Mouse (Mus musculus): ENCODE data around the gene Pccb. TPM values are rescaled to one million over a fixed set of nuclear protein-coding genes. Genes with fewer than 3 reads are reported as not detected.

Pccb gene
- polyA plus RNA-seq, 1 experiment from 2014 or later: 13.2 TPM

DNA sequence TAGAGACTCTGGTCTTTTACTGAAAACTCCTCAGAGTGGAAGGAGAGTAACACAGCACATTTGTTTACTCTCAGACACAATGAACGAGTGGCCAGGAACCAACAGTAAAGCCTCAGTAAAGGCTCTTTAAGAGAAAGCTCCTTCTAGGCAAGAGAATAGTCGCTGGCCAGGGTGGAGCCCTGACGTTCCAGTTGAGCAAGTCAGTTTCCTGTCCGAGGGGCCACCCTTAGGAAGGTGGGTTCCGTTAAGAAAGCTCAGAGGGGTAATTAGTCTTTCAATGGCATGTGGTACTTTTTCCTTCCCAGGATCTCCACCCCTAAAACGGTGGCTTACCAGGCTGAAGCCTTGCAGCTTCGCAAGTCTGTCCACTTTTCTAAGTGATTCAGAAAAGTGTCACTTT, 2.7 kb upstream of the Pccb start:
- 56% methylated on average over 7 of the region's 7 CpGs for WGBS
- no peak for DNase-seq (ENCODE audit: low spot score)
- Histone ChIP-seq H3K4me3 (no peak overlapping the region), H3K36me3 (no peaks in the 10 kb centered on the region), H3K27ac (no peak overlapping the region), H3K9me3 (no peaks in the 10 kb centered on the region), H3K4me1 (replicated peaks) (peaks cover 14% of the 10 kb centered on the region), H3K27me3 (ENCODE audit: insufficient read depth, poor library complexity, severe bottlenecking) (no peaks in the 10 kb centered on the region)

DNA sequence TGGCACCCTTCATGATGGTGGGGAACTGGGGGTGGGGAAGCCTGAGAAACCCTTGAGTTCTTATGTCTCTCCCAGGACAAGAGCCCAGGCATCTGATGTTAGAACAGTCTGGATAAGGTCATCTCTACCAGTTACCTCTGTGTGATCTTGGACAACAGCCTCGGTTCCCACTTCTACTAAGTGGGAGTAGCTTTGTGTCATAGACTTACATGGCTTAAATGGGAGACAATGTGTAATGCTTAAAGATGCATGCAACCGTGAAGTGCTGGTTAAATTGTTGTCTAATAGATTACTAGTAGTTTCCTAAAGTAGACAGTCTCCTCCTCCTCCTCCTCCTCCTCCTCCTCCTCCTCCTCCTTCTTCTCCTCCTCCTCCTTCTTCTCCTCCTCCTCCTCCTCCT, 2.2 kb upstream of the Pccb start:
- no peaks in the 10 kb centered on the region for H3K9me3 ChIP-seq
- no peaks in the 10 kb centered on the region for H3K36me3 ChIP-seq
- H3K27me3 ChIP-seq (ENCODE audit: insufficient read depth, poor library complexity, severe bottlenecking): no peaks in the 10 kb centered on the region
- H3K4me3 ChIP-seq: no peak overlapping the region
- DNase-seq (ENCODE audit: low spot score): no peak
- H3K27ac ChIP-seq: no peak overlapping the region
- WGBS: 85% methylated on average over 2 of the region's 2 CpGs
- H3K4me1 ChIP-seq (replicated peaks): peaks cover 14% of the 10 kb centered on the region

- H3K9me3 ChIP-seq: no peaks in the 10 kb centered on the region
- DNase-seq (ENCODE audit: low spot score): no peak
- H3K4me1 ChIP-seq (replicated peaks): peaks cover 14% of the 10 kb centered on the region
- no peak overlapping the region for H3K27ac ChIP-seq
- no peaks in the 10 kb centered on the region for H3K36me3 ChIP-seq
- no peaks in the 10 kb centered on the region for H3K27me3 ChIP-seq (ENCODE audit: insufficient read depth, poor library complexity, severe bottlenecking)
- WGBS: 84% methylated on average over 13 of the region's 15 CpGs
- no peak overlapping the region for H3K4me3 ChIP-seq
Measured at GRCm38 (mm10) chr9:101035836-101036596, 1.3 kb upstream of the Pccb start.

GRCm38 (mm10) chr9:101033761-101034447, 794 bp downstream of the Pccb start:
- whole genome bisulfite sequencing: 11% methylated on average over 14 of the region's 14 CpGs
- H3K4me3 ChIP-seq: peak overlapping the region; percentile 67
- H3K27me3 ChIP-seq (ENCODE audit: insufficient read depth, poor library complexity, severe bottlenecking): no peaks in the 10 kb centered on the region
- DNase-seq (ENCODE audit: low spot score): peak; percentile 9
- peak overlapping the region; percentile 97 for H3K27ac ChIP-seq
- peaks cover 14% of the 10 kb centered on the region for H3K4me1 ChIP-seq (replicated peaks)
- no peaks in the 10 kb centered on the region for H3K9me3 ChIP-seq
- peaks cover 5% of the 10 kb centered on the region; the same call in 1 of the 2 replicates for H3K36me3 ChIP-seq

DNA sequence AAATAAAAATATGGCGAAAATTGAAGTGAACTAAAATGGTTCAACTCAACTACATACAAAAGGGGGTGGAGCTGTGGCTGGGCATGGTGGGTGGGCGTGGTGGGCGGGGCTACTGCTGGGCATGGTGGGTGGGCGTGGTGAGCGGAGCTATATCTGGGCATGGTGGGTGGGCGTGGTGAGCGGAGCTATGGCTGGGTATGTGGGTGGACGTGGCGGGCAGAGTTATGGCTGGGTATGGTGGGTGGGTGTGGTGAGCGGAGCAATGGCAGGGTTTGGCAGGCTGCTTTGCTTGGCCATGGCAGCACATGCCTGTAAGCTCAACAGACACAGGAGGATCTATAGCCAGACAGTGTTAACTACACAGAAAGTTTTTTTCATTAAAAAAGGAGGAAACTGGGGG, 15.9 kb downstream of the Pccb start:
- H3K4me1 ChIP-seq (replicated peaks): no peaks in the 10 kb centered on the region
- no peak overlapping the region for H3K4me3 ChIP-seq
- WGBS: 97% methylated on average over 10 of the region's 10 CpGs
- no peak for DNase-seq (ENCODE audit: low spot score)
- peaks cover 6% of the 10 kb centered on the region for H3K9me3 ChIP-seq
- H3K27ac ChIP-seq: no peak overlapping the region
- H3K27me3 ChIP-seq (ENCODE audit: insufficient read depth, poor library complexity, severe bottlenecking): no peaks in the 10 kb centered on the region
- H3K36me3 ChIP-seq: peaks cover 36% of the 10 kb centered on the region

GRCm38 (mm10) chr9:101017734-101018516, 16.8 kb downstream of the Pccb start:
- WGBS: 79% methylated on average over 15 of the region's 15 CpGs
- Histone ChIP-seq H3K4me3 (no peak overlapping the region), H3K9me3 (peaks cover 4% of the 10 kb centered on the region; the same call in 1 of the 2 replicates), H3K4me1 (replicated peaks) (no peaks in the 10 kb centered on the region), H3K27me3 (ENCODE audit: insufficient read depth, poor library complexity, severe bottlenecking) (no peaks in the 10 kb centered on the region), H3K27ac (no peak overlapping the region), H3K36me3 (peaks cover 28% of the 10 kb centered on the region)
- DNase-seq (ENCODE audit: low spot score): no peak

DNA sequence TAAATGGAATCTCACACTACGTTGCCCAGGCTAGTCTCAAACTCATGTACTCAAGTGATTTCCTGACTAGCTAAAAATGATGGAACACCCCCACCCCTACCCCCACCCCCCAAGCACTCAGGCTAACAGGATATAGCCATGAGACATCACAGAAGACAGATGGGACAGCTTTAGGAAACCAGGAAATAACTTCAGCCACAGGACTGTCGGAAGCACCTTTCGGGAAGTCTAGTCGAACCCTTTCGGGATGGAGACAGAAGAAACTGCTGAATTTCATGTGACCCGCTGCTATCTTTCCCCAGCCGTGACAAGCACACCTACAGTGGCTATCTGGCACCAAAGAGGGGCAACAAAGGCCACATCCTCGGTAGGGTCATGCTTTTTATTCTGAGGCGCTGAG, 19.4 kb downstream of the Pccb start:
- DNase-seq (ENCODE audit: low spot score): no peak
- peaks cover 4% of the 10 kb centered on the region; the same call in 1 of the 2 replicates for H3K9me3 ChIP-seq
- H3K36me3 ChIP-seq: peaks cover 23% of the 10 kb centered on the region
- 93% methylated on average over 9 of the region's 9 CpGs for WGBS
- H3K4me1 ChIP-seq (replicated peaks): 0 out of 2 replicates have a peak, but pooled peaks cover 4% of the 10 kb centered on the region
- no peak overlapping the region for H3K27ac ChIP-seq
- no peaks in the 10 kb centered on the region for H3K27me3 ChIP-seq (ENCODE audit: insufficient read depth, poor library complexity, severe bottlenecking)
- no peak overlapping the region for H3K4me3 ChIP-seq

DNA sequence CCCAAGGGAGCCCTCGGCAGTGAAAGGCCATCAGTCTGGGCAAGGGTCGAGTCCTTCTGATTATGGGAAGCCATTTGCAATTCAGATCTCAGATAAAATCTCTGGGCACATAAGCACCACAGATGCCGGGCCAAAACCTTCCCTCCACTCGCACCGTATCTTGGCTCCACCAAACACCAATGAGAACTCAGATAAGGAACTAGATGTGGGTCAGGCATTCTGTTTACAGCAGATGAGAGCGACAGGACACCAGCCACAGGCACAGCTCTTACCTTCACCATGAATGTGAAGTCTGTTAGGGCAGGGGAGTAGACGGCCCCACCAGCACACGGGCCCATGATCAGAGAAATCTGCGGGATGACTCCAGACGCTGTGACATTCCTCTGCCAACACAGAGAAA, 22.3 kb downstream of the Pccb start:
- Histone ChIP-seq H3K27me3 (ENCODE audit: insufficient read depth, poor library complexity, severe bottlenecking) (no peaks in the 10 kb centered on the region), H3K4me3 (no peak overlapping the region), H3K27ac (no peak overlapping the region), H3K4me1 (replicated peaks) (0 out of 2 replicates have a peak, but pooled peaks cover 4% of the 10 kb centered on the region), H3K36me3 (peaks cover 19% of the 10 kb centered on the region), H3K9me3 (peaks cover 4% of the 10 kb centered on the region; the same call in 1 of the 2 replicates)
- DNase-seq (ENCODE audit: low spot score): no peak
- WGBS: 77% methylated on average over 10 of the region's 10 CpGs

DNA sequence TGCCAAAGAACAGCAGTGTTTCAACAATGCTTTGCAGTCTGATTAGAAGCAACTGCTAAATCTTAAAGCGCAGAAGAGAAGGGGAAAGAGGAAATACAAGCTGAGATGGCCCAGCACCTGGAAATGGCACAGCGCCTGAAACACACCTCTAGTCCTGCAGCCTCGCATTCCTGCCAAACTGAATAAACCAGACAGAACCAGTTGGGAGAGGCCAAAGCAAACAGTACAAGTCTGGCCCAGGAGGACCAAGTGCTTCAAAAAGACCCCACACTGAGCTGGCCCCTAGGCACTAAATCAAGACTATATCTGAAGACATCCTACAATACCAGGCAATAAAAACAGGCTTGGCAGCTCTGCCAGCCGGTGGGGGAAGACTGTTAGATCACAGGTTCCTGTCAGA, 28.8 kb downstream of the Pccb start:
- Histone ChIP-seq H3K27me3 (ENCODE audit: insufficient read depth, poor library complexity, severe bottlenecking) (no peaks in the 10 kb centered on the region), H3K4me3 (no peak overlapping the region), H3K36me3 (peaks cover 9% of the 10 kb centered on the region), H3K27ac (no peak overlapping the region), H3K4me1 (replicated peaks) (no peaks in the 10 kb centered on the region), H3K9me3 (peaks cover 18% of the 10 kb centered on the region)
- WGBS: 86% methylated on average over 4 of the region's 4 CpGs
- no peak for DNase-seq (ENCODE audit: low spot score)

DNA sequence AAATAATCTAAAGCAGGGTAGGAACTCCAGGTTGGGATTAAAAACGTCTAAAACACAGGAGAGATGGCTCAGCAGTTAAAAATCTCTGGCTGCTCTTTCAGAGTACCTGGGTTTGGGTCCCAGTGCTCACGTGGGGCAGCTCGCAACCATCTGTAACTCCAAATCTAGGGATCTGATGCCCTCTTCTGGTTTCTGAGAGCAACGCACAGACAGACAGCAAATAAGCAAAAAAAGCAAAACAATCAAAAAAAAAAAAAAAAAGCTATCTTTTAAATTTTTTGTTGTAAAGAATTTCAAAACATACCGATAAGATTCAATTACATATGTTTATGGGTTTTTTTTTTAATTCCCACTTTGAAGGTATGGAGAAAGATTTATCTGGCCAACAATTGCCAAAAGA, 31.4 kb downstream of the Pccb start:
- Histone ChIP-seq H3K27me3 (ENCODE audit: insufficient read depth, poor library complexity, severe bottlenecking) (no peaks in the 10 kb centered on the region), H3K4me3 (no peak overlapping the region), H3K9me3 (peaks cover 18% of the 10 kb centered on the region), H3K4me1 (replicated peaks) (no peaks in the 10 kb centered on the region), H3K27ac (no peak overlapping the region), H3K36me3 (peaks cover 13% of the 10 kb centered on the region)
- WGBS: 88% methylated on average over 5 of the region's 5 CpGs
- DNase-seq (ENCODE audit: low spot score): no peak

GRCm38 (mm10) chr9:101002841-101003240, 31.9 kb downstream of the Pccb start:
- WGBS: 92% methylated on average over 8 of the region's 8 CpGs
- DNase-seq (ENCODE audit: low spot score): no peak
- Histone ChIP-seq H3K4me3 (no peak overlapping the region), H3K9me3 (peaks cover 18% of the 10 kb centered on the region), H3K27ac (no peak overlapping the region), H3K36me3 (peaks cover 18% of the 10 kb centered on the region), H3K4me1 (replicated peaks) (no peaks in the 10 kb centered on the region), H3K27me3 (ENCODE audit: insufficient read depth, poor library complexity, severe bottlenecking) (no peaks in the 10 kb centered on the region)

GRCm38 (mm10) chr9:101002053-101002452, 32.6 kb downstream of the Pccb start:
- Histone ChIP-seq H3K36me3 (peaks cover 20% of the 10 kb centered on the region), H3K27ac (no peak overlapping the region), H3K4me3 (no peak overlapping the region), H3K4me1 (replicated peaks) (no peaks in the 10 kb centered on the region), H3K27me3 (ENCODE audit: insufficient read depth, poor library complexity, severe bottlenecking) (no peaks in the 10 kb centered on the region), H3K9me3 (peaks cover 18% of the 10 kb centered on the region)
- no peak for DNase-seq (ENCODE audit: low spot score)
- WGBS: 91% methylated on average over 4 of the region's 4 CpGs

GRCm38 (mm10) chr9:100997138-100997537, 37.6 kb downstream of the Pccb start:
- Histone ChIP-seq H3K27me3 (ENCODE audit: insufficient read depth, poor library complexity, severe bottlenecking) (no peaks in the 10 kb centered on the region), H3K4me3 (no peak overlapping the region), H3K9me3 (0 out of 2 replicates have a peak, but pooled peaks cover 3% of the 10 kb centered on the region), H3K27ac (no peak overlapping the region), H3K36me3 (peaks cover 38% of the 10 kb centered on the region), H3K4me1 (replicated peaks) (no peaks in the 10 kb centered on the region)
- no peak for DNase-seq (ENCODE audit: low spot score)
- WGBS: 95% methylated on average over 2 of the region's 2 CpGs
